10 mouse cellular contexts compared by ENCODE assay signal in the genomic region with DNA sequence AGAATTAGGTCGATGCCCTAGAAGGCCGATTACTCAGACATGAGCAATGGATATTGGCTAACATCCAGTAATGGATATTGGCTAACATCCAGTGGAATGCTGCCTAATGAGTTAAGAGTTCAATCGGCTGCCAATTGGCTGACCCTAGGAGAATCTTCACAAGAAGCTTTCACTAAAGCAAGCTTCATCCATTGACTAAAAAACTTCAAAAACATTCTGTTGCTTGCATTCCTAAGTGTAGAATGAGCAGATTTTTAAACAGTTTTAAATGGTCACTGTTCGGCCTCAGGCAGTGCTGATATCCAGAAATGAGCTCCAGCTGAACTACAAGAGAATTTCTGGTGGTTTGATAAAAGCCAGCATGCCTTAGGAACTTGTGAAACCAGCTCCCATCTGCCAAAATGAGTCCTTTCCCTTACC. TPM values are rescaled to one million over a fixed set of nuclear protein-coding genes. Genes with fewer than 3 reads are reported as not detected.
A peak's percentile ranks its signal among the peaks of the same experiment; 100 is the strongest.
DNase-seq lines count a peak whose midpoint lies in the region; ATAC-seq and TF ChIP-seq lines count a peak whose summit lies in the region.
"Had no signal": no experiment of that assay in that cellular context is flagged by ENCODE, and none has a peak within 500 bp of the region (broad histone marks: within the 10 kb centered on the region; RNA-seq: fewer than 3 reads in every experiment).

No protein-coding gene starts in this region.

- ATAC-seq in heart, embryonic 13.5 days (ENCODE audit: extremely low read depth, insufficient number of reproducible peaks, low FRiP score, low TSS enrichment): no peak
- ATAC-seq in heart, embryonic 12.5 days (ENCODE audit: insufficient number of reproducible peaks, low FRiP score): no peak
- ATAC-seq in stomach, postnatal 0 days (ENCODE audit: low FRiP score, low TSS enrichment): peak; percentile 42; the same call in 1 of the 2 replicates

- no peak for TF ChIP-seq CTCF in stomach, postnatal 0 days (IDR thresholded peaks at IDR 0.05; ENCODE audit: low read depth)
- TF ChIP-seq CTCF in gastrocnemius, adult 2 months (IDR thresholded peaks at IDR 0.05): no peak

- H3K9me3 ChIP-seq in heart, embryonic 13.5 days: no peaks in the 10 kb centered on the region
- H3K9me3 ChIP-seq in heart, embryonic 12.5 days (replicated peaks): no peaks in the 10 kb centered on the region
- no peaks in the 10 kb centered on the region for H3K9me3 ChIP-seq in stomach, postnatal 0 days (ENCODE audit: control insufficient read depth, low read length)

- no peak overlapping the region for H3K4me3 ChIP-seq in heart, embryonic 13.5 days
- no peak overlapping the region for H3K4me3 ChIP-seq in heart, embryonic 12.5 days
- no peak overlapping the region for H3K4me3 ChIP-seq in stomach, postnatal 0 days (ENCODE audit: low read depth, low read length)
- no peak overlapping the region for H3K4me3 ChIP-seq in gastrocnemius, adult 2 months
- H3K4me3 ChIP-seq: limb, embryonic 12.5 days had no signal

- no peaks in the 10 kb centered on the region for H3K27me3 ChIP-seq in heart, embryonic 13.5 days (replicated peaks)
- no peaks in the 10 kb centered on the region for H3K27me3 ChIP-seq in heart, embryonic 12.5 days (replicated peaks)
- no peaks in the 10 kb centered on the region for H3K27me3 ChIP-seq in stomach, postnatal 0 days (ENCODE audit: control insufficient read depth, insufficient read depth, low read length)
- H3K27me3 ChIP-seq: limb, embryonic 12.5 days had no signal

- H3K9ac ChIP-seq in heart, embryonic 13.5 days: no peak overlapping the region
- no peak overlapping the region for H3K9ac ChIP-seq in heart, embryonic 12.5 days
- H3K9ac ChIP-seq in stomach, postnatal 0 days (ENCODE audit: low read length): no peak overlapping the region
- H3K9ac ChIP-seq: limb, embryonic 12.5 days had no signal

- 43% methylated on average over 4 of the region's 4 CpGs for WGBS in heart, embryonic 13.5 days
- 47% methylated on average over 4 of the region's 4 CpGs for WGBS in heart, embryonic 12.5 days
- 20% methylated on average over 4 of the region's 4 CpGs for WGBS in stomach, postnatal 0 days

- H3K36me3 ChIP-seq in heart, embryonic 13.5 days: no peaks in the 10 kb centered on the region
- H3K36me3 ChIP-seq in heart, embryonic 12.5 days: no peaks in the 10 kb centered on the region
- H3K36me3 ChIP-seq in stomach, postnatal 0 days (ENCODE audit: control insufficient read depth, insufficient read depth, low read length): no peaks in the 10 kb centered on the region
- H3K36me3 ChIP-seq: limb, embryonic 12.5 days had no signal

- intact Hi-C loops in gastrocnemius, adult 2 months (cut with DNase I): no loop called here

- H3K4me2 ChIP-seq in heart, embryonic 13.5 days: peak overlapping the region; percentile 20
- no peak overlapping the region for H3K4me2 ChIP-seq in heart, embryonic 12.5 days
- H3K4me2 ChIP-seq in stomach, postnatal 0 days (replicated peaks; ENCODE audit: low read depth): no peak overlapping the region
- H3K4me2 ChIP-seq: limb, embryonic 12.5 days had no signal

- peak; percentile 89 for DNase-seq in retina, postnatal 1 day
- DNase-seq in retina, embryonic 14.5 days (ENCODE audit: low spot score): no peak
- DNase-seq in kidney, adult 8-10 months: peak; percentile 40 to 67
- no peak for DNase-seq in stomach, postnatal 0 days (ENCODE audit: low spot score)
- no peak for DNase-seq in gastrocnemius, adult 2 months
- DNase-seq in frontal cortex, postnatal 36 days (ENCODE audit: low spot score in 2 of 2): no peak
- DNase-seq: gastrocnemius, postnatal 25 days had no signal

- no peak for TF ChIP-seq EP300 in stomach, postnatal 0 days (optimal IDR thresholded peaks at IDR 0.05)

- H3K27ac ChIP-seq in heart, embryonic 13.5 days (replicated peaks): peak overlapping the region; percentile 46
- no peak overlapping the region for H3K27ac ChIP-seq in heart, embryonic 12.5 days (ENCODE audit: poor library complexity, severe bottlenecking)
- H3K27ac ChIP-seq in stomach, postnatal 0 days (replicated peaks): no peak overlapping the region
- H3K27ac ChIP-seq in gastrocnemius, adult 2 months: no peak overlapping the region
- H3K27ac ChIP-seq: limb, embryonic 12.5 days had no signal

- H3K4me1 ChIP-seq in heart, embryonic 13.5 days: peaks cover 10% of the 10 kb centered on the region
- no peaks in the 10 kb centered on the region for H3K4me1 ChIP-seq in heart, embryonic 12.5 days (replicated peaks)
- H3K4me1 ChIP-seq in stomach, postnatal 0 days (replicated peaks; ENCODE audit: control insufficient read depth, insufficient read depth): no peaks in the 10 kb centered on the region

RNA-seq across cellular contexts. Expression of a gene that starts 56.8 kb away (rescaled TPM):
- 17.3 and 17.8 TPM in 2 replicates for polyA plus RNA-seq in heart, embryonic 13.5 days (2015; fragmentation: Nextera tagmentation; extraction: Ambion mirVana)
- polyA plus RNA-seq in heart, embryonic 12.5 days (2016; fragmentation: Nextera tagmentation; extraction: Ambion mirVana): 21.9 and 23.6 TPM in 2 replicates
- polyA plus RNA-seq in stomach, postnatal 0 days (2015; fragmentation: Nextera tagmentation; extraction: Ambion mirVana): 3.9 and 4.8 TPM in 2 replicates
- under 1 TPM; 0.05 to 0.08 TPM for total RNA-seq in gastrocnemius, adult 2 months (2021)

Comparison
In these comparisons a context has a peak if more than half of its experiments do, and no peak if none do; other contexts are left out.
1. DNase-seq: peak in retina, postnatal 1 day (single experiment) and kidney, adult 8-10 months (2 of 2); none in retina, embryonic 14.5 days (single experiment), stomach, postnatal 0 days (single experiment), gastrocnemius, adult 2 months (single experiment) and frontal cortex, postnatal 36 days (0 of 2).